Mouse (Mus musculus) liver, embryonic 14.5 days (tissue): ENCODE results near the gene Kctd12b.

Experiments used
- CTCF ChIP-seq: IDR thresholded peaks from 2 replicates; pipeline ENCODE4 v1.5.1; 2016; ENCODE audit warnings: antibody characterized with exemption, low read depth, control low read depth
- EP300 ChIP-seq: IDR thresholded peaks from 2 replicates; pipeline ENCODE4 v1.6.1; 2016; ENCODE audit warnings: antibody characterized with exemption, low read depth

- TF ChIP-seq EP300 (no peak), CTCF (peak; percentile 33; the same call in 1 of the 2 replicates)
Observed at GRCm38 (mm10) chrX:153719602-153720001, 23.4 kb upstream of the Kctd12b start.
